Comparison of ENCODE assay signal across 18 mouse cellular contexts in the genomic region with DNA sequence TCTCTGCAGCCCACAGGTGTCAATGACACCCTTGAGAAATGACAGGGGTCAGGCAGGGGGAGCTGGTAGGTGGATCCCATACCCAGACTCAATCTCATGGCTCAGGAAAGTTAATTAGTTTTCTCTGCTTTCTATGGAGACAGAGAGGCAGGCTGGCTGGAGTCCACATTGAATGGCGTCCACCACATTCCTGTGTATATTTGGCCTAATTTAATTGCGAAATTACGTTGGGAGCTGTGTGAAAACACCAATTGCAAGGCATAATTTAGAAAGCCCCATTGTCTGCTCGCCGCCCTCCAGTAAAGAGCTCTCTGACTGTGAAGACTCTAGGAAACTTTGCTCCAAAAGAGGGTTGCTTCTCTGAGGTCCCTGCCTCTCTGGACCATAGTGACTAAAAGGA.
"Had no signal": no experiment of that assay in that cellular context is flagged by ENCODE, and none has a peak within 500 bp of the region (broad histone marks: within the 10 kb centered on the region; RNA-seq: fewer than 3 reads in every experiment).

No protein-coding gene starts in this region.

- H3K4me2 ChIP-seq: liver, embryonic 15.5 days; lung, embryonic 15.5 days; midbrain, embryonic 12.5 days; midbrain, embryonic 15.5 days; neural tube, embryonic 12.5 days; stomach, embryonic 15.5 days had no signal

- H3K4me1 ChIP-seq: liver, embryonic 15.5 days; lung, embryonic 15.5 days; megakaryocyte, embryonic 14.5 days; neural tube, embryonic 12.5 days; stomach, embryonic 15.5 days had no signal

- H3K36me3 ChIP-seq: liver, embryonic 15.5 days; lung, embryonic 15.5 days; midbrain, embryonic 12.5 days; midbrain, embryonic 15.5 days; neural tube, embryonic 12.5 days; stomach, embryonic 15.5 days had no signal

- DNase-seq: liver, postnatal 0 days; lung, adult 2 months; lung, postnatal 14 days; lung, postnatal 36 days; right cerebral cortex, postnatal 14 days; thymus, adult 2 months; thymus, postnatal 25 days; thymus, postnatal 4 days had no signal

- ATAC-seq: liver, postnatal 0 days; lung, postnatal 0 days; midbrain, embryonic 15.5 days had no signal

- H3K4me3 ChIP-seq: liver, embryonic 15.5 days; lung, embryonic 15.5 days; midbrain, embryonic 12.5 days; midbrain, embryonic 15.5 days; neural tube, embryonic 12.5 days; stomach, embryonic 15.5 days had no signal

- H3K27ac ChIP-seq: liver, embryonic 15.5 days; lung, embryonic 15.5 days; macrophage; midbrain, embryonic 12.5 days; midbrain, embryonic 15.5 days; neural tube, embryonic 12.5 days; stomach, embryonic 15.5 days; stomach, postnatal 0 days had no signal

- H3K9ac ChIP-seq: liver, embryonic 15.5 days; liver, postnatal 0 days; lung, embryonic 15.5 days; midbrain, embryonic 12.5 days; midbrain, embryonic 15.5 days; neural tube, embryonic 12.5 days; stomach, embryonic 15.5 days had no signal

- H3K9me3 ChIP-seq: liver, embryonic 15.5 days; lung, embryonic 15.5 days; midbrain, embryonic 12.5 days; midbrain, embryonic 15.5 days; neural tube, embryonic 12.5 days; stomach, embryonic 15.5 days had no signal

- H3K27me3 ChIP-seq: liver, embryonic 15.5 days; lung, embryonic 15.5 days; megakaryocyte, embryonic 14.5 days; midbrain, embryonic 15.5 days; neural tube, embryonic 12.5 days; stomach, embryonic 15.5 days had no signal
